Mouse (Mus musculus): ENCODE measurements around the gene Dab1.

The Dab1 gene

GRCm38 (mm10) chr4:104746500-104746899 lies 1127.3 kb downstream of the Dab1 start:
- DNase-seq (ENCODE audit: low read depth): peak; percentile 6

GRCm38 (mm10) chr4:104754090-104754489 lies 1134.9 kb downstream of the Dab1 start:
- no peak for DNase-seq (ENCODE audit: low read depth)

GRCm38 (mm10) chr4:104760878-104761624 lies 1141.9 kb downstream of the Dab1 start:
- DNase-seq (ENCODE audit: low read depth): no peak

DNA sequence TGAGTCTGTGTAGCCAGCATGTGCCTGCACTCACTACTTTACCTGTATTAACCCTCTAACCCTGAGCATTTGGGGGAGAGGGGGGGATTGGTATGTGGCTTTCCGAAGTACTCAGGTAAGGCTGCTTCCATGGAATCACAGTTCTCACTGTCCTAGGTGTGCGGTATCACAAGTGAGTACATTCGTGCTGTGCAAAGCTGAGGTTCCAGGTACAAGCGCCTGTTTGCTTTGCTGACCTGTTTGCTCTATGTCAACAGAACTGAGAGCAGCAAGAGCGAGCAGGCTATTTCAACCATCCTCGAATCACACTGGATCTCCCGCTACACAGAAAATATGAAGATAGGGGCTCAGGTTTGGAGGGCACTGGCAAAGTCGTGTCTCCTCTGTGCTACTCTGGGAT lies 1146.9 kb downstream of the Dab1 start, which contains the start of gene C8b:
TSS of gene C8b (plus strand) at position 253 of the 400 bp plus-strand sequence.
- no peak for DNase-seq (ENCODE audit: low read depth)

DNA sequence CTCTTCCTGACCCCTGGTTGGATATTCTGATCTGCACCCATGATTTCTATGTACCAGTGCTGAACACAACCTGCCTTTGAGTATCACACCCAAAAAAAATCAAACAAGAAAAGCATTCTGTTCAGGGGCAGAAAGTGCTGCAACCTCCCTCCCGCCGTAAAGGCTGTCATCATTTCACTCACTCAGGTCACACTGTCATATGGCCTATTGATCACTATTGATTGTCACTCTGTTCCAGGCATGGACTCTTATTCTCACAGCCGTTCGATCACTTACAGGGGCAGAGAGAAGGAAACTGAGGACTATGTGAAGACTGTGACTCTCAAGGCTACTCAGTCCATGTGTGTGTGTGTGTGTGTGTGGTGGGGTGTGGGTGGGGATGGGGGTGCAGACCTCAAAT lies 1149.0 kb downstream of the Dab1 start:
- no peak for DNase-seq (ENCODE audit: low read depth)

DNA sequence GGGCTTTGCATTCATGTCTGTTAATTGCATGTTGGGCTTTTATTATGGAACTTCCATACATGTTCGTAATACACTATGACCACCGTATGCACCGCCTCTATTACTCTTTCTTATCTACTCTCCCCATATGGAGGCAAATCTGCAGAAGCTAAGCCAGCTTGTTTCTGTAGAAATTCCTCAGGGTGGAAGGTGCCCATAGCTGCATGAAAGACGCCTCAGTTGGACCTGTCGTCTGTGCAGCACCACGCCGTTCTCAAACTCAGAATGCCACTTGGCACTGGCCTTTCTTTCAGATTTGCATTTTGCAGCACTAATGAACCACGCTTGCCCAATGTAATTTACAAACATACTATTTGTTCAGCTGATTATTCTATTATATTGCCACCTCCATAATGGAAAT lies 1150.4 kb downstream of the Dab1 start:
- DNase-seq (ENCODE audit: low read depth): no peak

- DNase-seq (ENCODE audit: low read depth): no peak
Measured at GRCm38 (mm10) chr4:104770331-104770730, 1151.2 kb downstream of the Dab1 start.

DNA sequence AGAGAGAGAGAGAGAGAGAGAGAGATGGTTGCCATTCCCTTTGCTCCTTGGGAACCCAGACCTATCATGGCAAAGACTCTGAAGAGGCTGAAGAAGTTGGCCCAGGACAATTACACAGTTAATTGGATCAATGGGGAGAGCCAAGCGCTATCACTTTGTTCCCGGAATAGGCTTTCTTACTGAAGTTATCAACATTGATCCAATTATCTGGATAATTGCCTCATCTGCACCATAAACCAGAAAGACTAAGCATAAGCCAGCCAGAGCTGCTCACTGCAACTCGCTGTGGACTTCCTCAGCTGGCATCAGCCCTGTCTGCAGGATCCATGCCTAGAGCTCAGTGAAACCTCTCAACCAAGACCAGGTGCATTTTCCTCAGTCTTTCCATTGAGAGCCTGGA lies 1156.4 kb downstream of the Dab1 start:
- DNase-seq (ENCODE audit: low read depth): no peak

DNA sequence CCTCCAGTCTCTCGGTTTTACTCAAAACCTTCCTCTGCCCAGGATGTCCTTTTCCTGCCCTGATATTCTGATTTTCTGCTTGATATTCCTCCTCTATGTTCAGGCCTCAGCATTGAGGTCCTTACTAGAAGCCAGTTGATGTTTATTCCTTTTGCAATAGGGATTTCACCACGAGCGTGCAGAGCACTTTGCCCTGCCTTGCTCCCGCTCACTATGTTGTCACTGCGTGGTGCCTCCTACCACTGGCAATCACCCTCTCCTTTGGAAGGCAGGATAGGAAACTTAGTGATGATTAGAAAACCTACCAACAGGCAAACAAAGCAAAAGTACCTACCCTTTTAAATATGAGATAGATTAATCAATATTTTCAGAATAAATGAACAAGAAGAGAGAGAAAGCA lies 1160.3 kb downstream of the Dab1 start:
- DNase-seq (ENCODE audit: low read depth): no peak

DNA sequence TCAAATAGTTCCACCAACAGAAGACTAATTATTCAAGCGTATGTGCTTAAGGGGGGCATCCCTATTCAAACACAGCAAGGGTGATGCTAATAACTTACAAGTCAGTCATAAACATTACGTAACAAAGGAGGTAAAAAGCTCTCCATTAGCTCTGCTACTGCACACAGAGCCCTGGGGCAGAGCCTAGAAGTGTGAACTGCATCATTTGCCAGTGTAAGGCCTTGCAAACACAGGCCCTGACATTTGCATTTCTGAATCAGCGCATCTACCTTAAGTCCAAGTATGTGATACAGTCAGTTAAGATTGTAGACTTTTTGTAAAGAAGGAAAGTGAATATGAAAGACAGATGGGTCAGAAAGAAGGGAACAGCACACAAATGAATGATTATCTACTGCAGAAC lies 1162.3 kb downstream of the Dab1 start:
- no peak for DNase-seq (ENCODE audit: low read depth)

DNA sequence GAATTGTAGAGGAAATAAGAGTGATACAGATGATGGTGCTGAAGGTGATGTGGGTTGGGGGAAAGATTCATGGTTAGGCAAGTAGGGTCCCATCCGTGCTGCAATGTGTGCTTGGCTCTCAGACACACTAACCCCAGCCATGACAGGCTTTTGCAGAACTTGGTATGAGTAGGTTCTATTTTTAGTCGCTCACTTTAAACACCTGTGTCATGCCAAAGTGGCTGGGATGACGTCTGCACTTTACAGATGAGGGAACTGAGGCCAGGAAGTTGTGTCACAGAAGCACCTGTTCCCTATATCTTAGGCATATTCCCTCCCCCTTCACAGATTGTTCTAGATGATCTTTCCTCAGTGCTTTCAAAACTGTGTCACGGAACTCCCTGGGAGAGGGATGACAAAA lies 1163.2 kb downstream of the Dab1 start:
- no peak for DNase-seq (ENCODE audit: low read depth)

GRCm38 (mm10) chr4:104792111-104792510 lies 1173.0 kb downstream of the Dab1 start:
- no peak for DNase-seq (ENCODE audit: low read depth)

Measured in NIH3T3 (cell line).